Mouse (Mus musculus) frontal cortex, postnatal 10 days (tissue): ENCODE data around the gene 2700081O15Rik.
A peak's percentile ranks its signal among the peaks of the same experiment; 100 is the strongest.

Experiments used
- DNase-seq, 2 experiments: peaks; one replicate each; pipeline ENCODE4 v3.0.0; 2022; ENCODE audit warnings: low spot score in 2 of 2, mixed read lengths in 1 of 2

The 2700081O15Rik gene

DNA sequence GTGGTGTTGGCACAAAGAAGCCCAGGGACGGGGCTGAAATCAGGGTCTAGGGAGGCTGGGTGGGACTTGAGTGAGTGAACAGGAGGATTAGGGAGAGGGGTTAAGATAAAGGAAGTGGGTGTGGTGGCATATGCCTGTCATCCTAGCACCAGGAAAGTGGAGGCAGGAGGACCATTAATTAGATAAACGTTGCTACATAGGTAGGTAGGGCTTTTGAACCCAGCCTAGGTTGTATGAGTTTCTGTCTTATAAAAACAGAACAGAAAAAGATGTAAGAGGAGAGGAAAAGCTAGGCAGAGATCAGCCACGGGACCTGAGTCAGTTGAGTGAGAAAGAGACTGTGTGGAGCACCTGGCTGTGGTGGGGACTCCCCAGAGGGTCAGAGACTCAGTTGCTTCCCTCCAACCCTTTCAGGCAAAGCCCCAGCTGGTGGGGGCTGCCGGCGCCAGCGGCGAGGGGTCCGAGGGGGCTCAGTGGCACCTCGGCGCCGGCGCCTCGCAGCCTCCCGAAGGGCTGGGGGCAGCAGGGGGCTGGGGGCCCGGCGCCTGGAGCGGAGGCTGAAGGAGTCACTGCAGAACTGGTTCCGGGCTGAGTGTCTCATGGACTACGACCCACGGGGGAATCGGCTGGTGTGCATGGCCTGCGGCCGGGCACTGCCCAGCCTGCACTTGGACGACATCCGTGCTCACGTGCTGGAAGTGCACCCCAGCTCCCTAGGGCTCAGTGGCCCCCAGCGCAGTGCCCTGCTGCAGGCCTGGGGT lies 3.6 kb downstream of the 2700081O15Rik start:
- DNase-seq, result no peak

DNA sequence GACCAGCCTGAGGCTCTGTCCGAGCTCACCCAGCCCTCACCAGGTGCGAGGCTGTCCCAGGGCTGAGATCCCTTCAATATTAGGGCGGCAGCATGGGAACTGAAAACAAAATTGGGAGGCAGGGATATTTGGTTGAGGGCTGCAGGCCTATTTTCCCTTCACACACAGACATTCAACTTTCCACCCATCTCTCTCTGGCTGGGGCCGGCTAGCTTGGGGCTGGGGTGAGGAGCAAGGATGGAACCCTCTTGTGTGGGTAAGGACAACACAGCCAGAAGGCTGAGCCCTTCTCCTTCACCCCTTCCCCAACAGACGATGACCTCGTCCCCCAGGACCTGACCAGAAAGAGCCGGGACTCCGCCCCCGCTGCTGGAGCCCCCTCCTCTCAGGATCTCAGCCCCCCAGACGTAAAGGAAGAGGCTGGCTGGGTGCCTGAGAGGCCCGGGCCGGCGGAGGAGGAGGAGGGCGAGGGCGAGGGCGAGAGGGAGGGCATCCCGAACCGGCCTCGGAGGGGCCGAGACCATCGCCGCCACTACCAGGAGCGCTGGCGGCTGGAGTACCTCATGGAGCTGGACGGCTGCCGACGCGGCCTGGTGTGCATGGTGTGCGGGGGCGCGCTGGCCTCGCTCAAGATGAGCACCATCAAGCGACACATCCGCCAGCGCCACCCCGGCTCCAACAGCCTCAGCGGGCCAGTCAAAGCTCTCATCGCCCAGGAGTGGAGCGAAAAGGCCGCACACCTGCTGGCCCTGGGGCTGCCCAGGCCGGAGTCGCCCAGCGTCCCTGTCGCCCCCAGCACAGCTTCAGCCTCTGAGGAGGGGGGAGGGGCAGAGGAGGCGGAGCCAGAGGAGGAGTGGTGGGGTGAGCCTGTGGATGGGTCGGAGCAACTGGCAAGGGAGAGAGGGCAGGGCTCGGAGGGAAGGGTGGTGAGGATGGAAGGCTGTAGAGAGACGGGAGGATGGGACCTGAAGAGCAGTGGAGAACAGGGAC lies 4.5 kb downstream of the 2700081O15Rik start:
- peak; percentile 63 to 68 for DNase-seq

DNA sequence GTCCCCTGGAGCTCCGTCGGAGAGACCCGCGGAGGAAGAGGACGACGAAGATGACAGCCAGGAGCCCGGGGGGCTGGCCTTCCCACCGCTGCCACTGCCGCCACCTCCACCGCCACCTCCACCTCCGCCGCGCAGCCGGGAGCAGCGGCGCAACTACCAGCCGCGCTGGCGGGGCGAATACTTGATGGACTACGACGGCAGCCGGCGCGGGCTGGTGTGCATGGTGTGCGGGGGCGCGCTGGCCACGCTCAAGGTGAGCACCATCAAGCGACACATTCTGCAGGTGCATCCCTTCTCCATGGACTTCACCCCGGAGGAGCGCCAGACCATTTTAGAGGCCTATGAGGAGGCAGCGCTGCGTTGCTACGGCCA lies 5.2 kb downstream of the 2700081O15Rik start:
- DNase-seq, result no peak

GRCm38 (mm10) chr19:7423028-7423655 lies 5.7 kb downstream of the 2700081O15Rik start:
- peak; percentile 76 to 87 for DNase-seq

DNA sequence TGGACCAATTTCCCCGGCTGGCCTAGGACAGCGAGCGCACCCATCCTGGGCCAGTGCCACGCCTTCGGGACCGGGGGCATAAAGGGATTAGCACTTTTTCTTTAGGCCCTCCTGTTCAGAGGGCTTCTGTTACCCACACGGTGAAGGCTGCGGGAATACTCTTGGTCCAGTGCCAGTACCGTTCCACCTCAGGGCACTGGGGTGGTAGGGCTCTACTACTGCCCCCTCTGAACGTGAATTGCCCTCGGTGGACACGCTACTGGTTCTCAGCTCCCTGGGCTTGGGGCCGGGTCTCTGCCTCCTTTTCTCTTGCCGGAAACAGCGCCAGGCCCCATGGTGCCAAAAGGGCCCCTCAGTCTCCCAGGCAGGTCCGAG lies 6.2 kb downstream of the 2700081O15Rik start:
- no peak for DNase-seq

DNA sequence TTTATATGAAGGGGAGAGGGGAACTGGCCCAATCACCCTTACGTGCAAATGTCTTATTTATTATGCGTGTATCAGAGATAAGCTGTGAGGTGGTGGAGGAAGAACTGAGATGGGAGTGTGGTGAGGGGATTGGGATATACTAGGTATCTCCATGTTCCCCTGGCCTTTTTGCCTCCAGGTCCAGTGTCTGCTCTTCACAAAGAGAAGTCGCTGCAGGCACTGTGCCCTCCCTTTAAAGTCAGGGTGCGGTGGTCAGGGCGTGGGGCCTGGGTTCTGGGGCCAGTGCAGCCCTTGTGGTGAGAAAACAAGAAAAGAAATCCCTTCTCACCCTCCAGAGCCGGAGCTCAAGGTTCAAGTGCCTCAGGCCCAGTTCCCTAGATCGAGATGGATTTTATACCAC lies 6.7 kb downstream of the 2700081O15Rik start:
- DNase-seq, result no peak

GRCm38 (mm10) chr19:7424590-7425397 lies 7.4 kb downstream of the 2700081O15Rik start:
- DNase-seq, result peak in 1 of 2 experiments; percentile 34

- no peak for DNase-seq
These were observed 8.0 kb downstream of the 2700081O15Rik start for GRCm38 (mm10) chr19:7425398-7425775.

DNA sequence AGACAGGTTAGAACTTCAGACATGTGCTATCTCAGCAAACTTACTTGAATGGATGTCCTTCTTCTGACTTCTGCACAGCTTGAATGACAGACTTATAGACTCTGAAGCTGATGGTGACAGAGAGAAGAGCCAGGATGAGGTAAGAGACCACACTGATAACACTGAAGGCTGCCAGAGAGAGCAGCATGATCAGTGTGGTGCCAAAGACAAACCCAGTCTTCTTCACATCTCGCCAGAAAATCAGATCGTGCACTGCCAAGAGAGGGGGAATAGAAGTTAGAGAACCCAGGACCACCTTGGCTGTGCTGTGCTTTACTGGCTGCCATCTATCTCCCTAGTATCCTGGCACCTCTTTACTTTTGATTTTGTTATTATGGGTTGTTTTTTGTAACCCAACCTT lies 17.5 kb downstream of the 2700081O15Rik start:
- no peak for DNase-seq

DNA sequence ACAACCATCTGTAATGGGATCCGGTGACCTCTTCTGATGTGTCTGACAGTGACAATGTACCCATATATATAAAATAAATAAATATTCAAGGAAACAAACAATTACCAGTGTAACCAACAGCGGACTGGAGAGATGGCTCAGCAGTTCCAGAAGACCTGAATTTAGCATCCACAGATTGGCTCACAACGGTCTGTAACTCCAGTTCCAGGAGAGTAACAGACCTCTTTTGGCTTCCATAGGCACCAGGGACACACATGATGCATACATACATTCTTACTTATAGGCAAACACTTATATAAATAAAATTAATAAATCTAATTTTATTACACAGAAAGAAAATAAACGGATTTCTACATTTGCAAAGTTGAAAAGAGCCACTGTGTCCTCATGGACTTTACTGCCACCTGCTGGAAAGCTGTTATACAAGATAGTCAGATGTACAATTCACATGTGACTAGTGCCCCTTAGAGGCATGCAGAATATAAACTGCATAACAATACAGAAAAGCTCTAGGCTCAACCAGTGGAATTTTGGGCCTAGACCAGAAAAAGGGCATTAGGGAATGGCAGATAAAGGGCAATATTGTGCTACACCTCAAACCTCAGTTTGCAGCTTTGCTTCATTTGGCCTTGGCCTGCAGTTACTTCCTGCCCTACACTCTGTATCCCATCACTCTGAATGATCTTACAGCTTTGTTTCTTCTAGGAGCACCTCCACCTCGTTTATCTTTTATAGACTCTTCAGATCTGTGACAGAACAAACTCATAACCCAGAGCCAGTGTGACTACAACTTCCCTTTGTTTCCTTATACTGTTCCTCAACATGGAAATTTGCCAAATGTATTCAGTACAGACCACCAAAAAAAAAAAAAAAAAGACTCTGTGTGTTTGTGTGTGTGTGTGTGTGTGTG lies 18.9 kb downstream of the 2700081O15Rik start:
- DNase-seq, result no peak

DNA sequence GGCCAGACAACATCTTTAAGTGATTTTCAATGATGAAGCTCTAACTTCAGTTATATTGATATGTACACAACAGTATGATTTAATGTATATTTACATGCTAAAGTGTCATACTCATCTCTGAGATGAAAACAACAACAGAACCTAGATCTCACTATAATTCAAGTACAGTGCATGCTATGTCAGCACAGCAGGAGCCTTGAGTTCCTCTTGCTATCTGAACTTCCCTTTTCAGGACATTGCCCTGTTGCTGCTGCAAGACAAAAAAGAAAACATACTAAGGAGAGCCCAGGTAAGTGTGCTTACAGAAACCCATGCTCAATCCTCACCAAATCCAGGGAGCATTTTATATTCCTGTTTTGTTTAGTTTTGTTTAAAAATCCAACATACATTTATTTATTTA lies 20.9 kb downstream of the 2700081O15Rik start:
- no peak for DNase-seq

DNA sequence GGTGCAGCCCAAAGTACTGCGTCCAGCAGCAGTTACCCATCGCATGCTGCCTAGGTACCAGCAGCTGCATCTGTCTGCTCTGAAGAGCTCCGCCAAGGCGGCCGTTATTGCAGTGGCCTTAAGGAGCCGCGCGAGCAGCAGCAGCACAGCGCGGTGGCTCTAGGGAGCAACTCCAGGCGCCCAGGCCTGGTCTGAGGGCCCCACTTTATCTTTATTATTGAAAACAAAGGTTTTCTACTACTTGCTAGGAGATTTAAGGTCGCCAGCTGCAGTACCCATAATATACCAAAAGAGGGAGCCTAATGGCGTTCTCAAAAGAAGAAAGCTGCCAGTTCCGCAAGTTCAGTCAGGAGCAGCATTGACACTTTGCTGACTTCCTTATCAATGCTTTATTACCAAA lies 24.1 kb downstream of the 2700081O15Rik start:
- DNase-seq, result peak in 1 of 2 experiments; percentile 37

GRCm38 (mm10) chr19:7445105-7445504 lies 27.7 kb downstream of the 2700081O15Rik start:
- no peak for DNase-seq

DNA sequence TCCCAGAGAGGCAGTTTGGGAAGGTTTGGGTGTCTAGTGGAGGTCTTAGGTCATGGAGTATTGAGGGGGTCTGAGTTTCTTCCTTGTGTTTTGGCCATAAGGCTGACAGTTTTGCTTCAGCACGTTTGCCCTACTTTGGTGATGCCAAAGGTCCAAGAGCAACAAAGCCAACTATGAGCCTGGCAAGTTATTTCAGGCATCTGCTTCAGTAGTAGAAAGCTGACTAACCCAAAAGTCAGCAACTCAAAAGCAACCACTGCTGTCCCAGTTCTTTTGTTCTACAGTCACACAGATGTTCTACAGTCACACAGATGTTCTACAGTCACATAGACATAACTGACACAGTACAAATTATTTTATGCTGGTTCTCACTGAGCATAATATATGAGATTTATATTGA lies 28.2 kb downstream of the 2700081O15Rik start:
- DNase-seq, result no peak

DNA sequence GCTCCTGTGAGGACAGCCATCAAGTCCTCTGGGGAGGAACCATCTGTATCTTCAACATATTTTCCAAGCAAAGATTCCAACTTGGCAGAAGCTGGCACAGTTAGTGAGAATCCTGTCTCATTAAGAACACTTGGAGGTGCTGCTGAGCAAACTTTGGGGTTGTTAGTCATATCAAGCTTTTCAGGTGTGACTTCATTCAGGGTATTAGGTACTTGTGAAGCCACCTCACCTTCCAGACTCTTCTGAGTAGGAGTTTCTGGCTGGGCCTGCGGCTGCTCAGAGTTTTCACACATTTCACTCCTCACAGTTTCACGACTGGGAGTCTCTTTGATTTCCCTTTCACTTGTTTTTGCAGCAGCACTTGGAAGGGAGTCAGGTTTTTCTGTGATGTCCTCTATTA lies 39.4 kb downstream of the 2700081O15Rik start:
- DNase-seq, result no peak

- DNase-seq, result no peak
These were observed 41.5 kb downstream of the 2700081O15Rik start for GRCm38 (mm10) chr19:7458901-7459300.

GRCm38 (mm10) chr19:7459370-7459769 lies 41.9 kb downstream of the 2700081O15Rik start:
- DNase-seq, result no peak

- no peak for DNase-seq
These were observed 50.5 kb downstream of the 2700081O15Rik start for GRCm38 (mm10) chr19:7467915-7468314.

- no peak for DNase-seq
These were observed 53.2 kb downstream of the 2700081O15Rik start for GRCm38 (mm10) chr19:7470643-7471042.
